Mouse (Mus musculus) E14TG2a.4 (cell line): Measurements from ENCODE around the gene Prdm8.

Experiments
- CTCF ChIP-seq: conservative IDR thresholded peaks from 2 replicates; pipeline ENCODE4 v1.5.1; 2014; ENCODE audit warnings: low read length
- NANOG ChIP-seq: IDR thresholded peaks from 2 replicates; pipeline ENCODE4 v1.6.1; 2014; ENCODE audit warnings: borderline replicate concordance, low read length, mixed read lengths
- POU5F1 ChIP-seq: IDR thresholded peaks from 2 replicates; pipeline ENCODE4 v1.6.1; 2014; ENCODE audit warnings: low read length, borderline replicate concordance

- TF ChIP-seq CTCF: no peak
- TF ChIP-seq POU5F1: no peak
- TF ChIP-seq NANOG: no peak
Measured at GRCm38 (mm10) chr5:98179606-98180005, 12.6 kb downstream of the Prdm8 start.
